Mouse (Mus musculus): ENCODE results near the gene Slc29a1.

DNA sequence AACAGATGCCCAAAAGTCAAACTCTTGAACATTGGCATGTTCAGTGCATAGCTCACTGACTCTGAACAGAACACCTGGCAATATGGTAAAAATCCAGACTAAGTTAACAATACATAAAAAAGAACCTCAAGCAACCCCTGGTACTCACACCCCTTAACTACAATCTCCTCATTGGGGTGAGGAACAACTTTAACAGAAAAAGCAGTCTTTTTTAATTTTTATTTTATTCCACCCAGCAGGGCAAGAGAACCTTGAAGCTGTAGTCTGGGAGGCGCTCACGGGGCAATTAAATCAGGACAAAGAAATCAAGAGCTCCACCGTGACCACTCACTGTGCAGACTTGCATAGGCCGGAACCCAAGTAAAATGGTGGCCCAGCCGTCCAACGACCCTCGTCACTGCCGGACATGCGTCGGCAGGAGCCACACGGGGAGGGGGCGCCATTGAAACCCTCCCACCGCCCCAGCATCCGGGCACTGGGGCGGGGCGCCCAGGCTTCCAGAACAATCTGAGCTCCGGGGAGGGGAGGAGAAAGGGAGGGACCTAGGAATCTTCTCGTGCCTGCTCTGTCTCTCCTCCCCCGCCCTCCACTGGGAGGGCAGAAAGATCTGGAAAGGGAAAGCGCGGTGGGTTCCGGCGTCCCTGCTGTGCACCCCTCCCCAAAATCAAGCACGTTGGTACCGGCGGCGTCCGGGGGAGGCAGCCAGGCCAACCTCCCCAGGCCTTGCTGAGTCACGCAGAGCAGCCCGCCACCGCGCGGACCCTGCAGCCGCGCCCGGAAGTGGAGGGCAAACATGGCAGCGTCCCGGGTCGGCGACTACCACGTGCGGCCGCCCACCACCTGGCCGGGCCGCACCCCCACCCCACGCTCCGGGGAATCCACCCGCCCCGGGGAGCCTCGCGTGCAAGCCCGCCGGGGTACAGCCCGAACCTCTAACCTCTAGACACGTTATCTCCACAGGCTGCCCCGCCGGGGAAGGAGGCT lies 27.0 kb downstream of the Slc29a1 start:
- TF ChIP-seq CTCF (IDR thresholded peaks at IDR 0.05; ENCODE audit: control insufficient read depth, insufficient read depth, low read length) = peak; percentile 8; the same call in 1 of the 2 replicates
- 0 out of 2 replicates have a peak, but pooled peaks have one; percentile 29 for TF ChIP-seq POLR2A (IDR thresholded peaks at IDR 0.05; ENCODE audit: borderline replicate concordance, control insufficient read depth, low read depth, low read length)

All from bone marrow, adult 2 months (tissue).